Mouse (Mus musculus) midbrain, embryonic 15.5 days (tissue): ENCODE results near the gene Yipf2. TPM values are rescaled to one million over a fixed set of nuclear protein-coding genes. Genes with fewer than 3 reads are reported as not detected.

ENCODE experiments used
- ATAC-seq: fragments of 200-750 bp; cut with Nextera tagmentation; replicated peaks from 2 replicates; pipeline ENCODE4 v1.8.0; 2017; ENCODE audit warnings: moderate TSS enrichment
- H3K27ac ChIP-seq: fragments of 300-500 bp; sonication (generic); 2 replicates; pipeline ENCODE4 v1.5.1; 2015; ENCODE audit warnings: mild to moderate bottlenecking, inconsistent platforms
- H3K27me3 ChIP-seq: fragments of 300-500 bp; sonication (generic); replicated peaks from 2 replicates; pipeline ENCODE4 v1.6.1; 2015; ENCODE audit warnings: inconsistent platforms
- H3K36me3 ChIP-seq: fragments of 300-500 bp; sonication (generic); replicated peaks from 2 replicates; pipeline ENCODE4 v1.6.1; 2015; ENCODE audit warnings: inconsistent platforms
- H3K4me1 ChIP-seq: fragments of 300-500 bp; sonication (generic); 2 replicates; pipeline ENCODE4 v1.6.1; 2015; ENCODE audit warnings: inconsistent platforms
- H3K4me2 ChIP-seq: fragments of 300-500 bp; sonication (generic); 2 replicates; pipeline ENCODE4 v1.6.1; 2015; ENCODE audit warnings: inconsistent platforms, mild to moderate bottlenecking, moderate library complexity
- H3K4me3 ChIP-seq: fragments of 300-500 bp; sonication (generic); 2 replicates; pipeline ENCODE4 v1.5.1; 2015; ENCODE audit warnings: mild to moderate bottlenecking, inconsistent platforms
- H3K9ac ChIP-seq: fragments of 300-500 bp; sonication (generic); 2 replicates; pipeline ENCODE4 v1.6.1; 2015; ENCODE audit warnings: mild to moderate bottlenecking, inconsistent platforms
- H3K9me3 ChIP-seq: fragments of 300-500 bp; sonication (generic); 2 replicates; pipeline ENCODE4 v1.6.1; 2016; ENCODE audit warnings: inconsistent platforms
- whole genome bisulfite sequencing: fragments of 180-500 bp; shearing (Covaris S2); methylation state at CpG from one replicate; pipeline ENCODE4 v1.1.7; 2015; ENCODE audit warnings: mixed read lengths; 5-methylcytosine and 5-hydroxymethylcytosine counted together
- polyA plus RNA-seq: library from polyadenylated mRNA; unstranded; fragments of >200 nt; fragmentation: Nextera tagmentation; extraction: Ambion mirVana; gene quantifications from 2 replicates; pipeline ENCODE4 v1.2.1, GENCODE M21; 2015

The Yipf2 gene
- polyA plus RNA-seq, 1 experiment from 2014 or later, result 27.0 TPM

DNA sequence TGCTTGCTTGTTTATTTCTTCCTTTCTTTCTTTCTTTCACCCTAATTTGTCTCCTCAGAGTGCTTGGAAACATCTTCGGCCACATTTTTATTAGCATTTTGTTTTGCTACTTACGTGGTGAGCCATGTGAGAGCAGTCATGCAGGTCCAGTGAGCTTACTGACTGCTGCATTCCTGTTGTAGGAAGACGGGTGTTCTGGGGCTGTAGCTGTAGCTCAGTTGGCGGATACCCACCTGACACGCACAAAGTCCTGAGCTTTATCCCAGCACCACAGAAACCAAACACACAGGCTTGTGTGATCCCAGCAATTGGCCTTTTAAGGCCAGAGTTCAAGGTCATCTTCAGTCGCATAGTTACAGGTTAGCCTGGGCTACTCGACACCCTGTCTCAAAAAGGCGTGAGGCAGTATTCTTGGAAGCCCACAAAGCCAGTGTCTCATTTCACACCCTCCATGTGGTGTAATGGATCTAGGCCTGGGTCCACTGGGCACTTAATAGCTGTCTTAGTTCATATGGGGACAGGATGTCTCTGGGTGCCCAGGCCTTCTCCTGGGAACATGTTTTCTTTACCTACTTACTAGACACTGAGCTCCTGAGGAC is 23.9 kb downstream of the Yipf2 start:
- ATAC-seq, result no peak
- no peak overlapping the region for H3K9ac ChIP-seq
- H3K27ac ChIP-seq, result no peak overlapping the region
- H3K4me3 ChIP-seq, result no peak overlapping the region
- H3K4me2 ChIP-seq, result no peak overlapping the region
- H3K9me3 ChIP-seq, result no peaks in the 10 kb centered on the region
- no peaks in the 10 kb centered on the region for H3K27me3 ChIP-seq
- WGBS, result 93% methylated on average over 8 of the region's 8 CpGs
- H3K4me1 ChIP-seq, result no peaks in the 10 kb centered on the region
- H3K36me3 ChIP-seq, result peaks cover 29% of the 10 kb centered on the region

DNA sequence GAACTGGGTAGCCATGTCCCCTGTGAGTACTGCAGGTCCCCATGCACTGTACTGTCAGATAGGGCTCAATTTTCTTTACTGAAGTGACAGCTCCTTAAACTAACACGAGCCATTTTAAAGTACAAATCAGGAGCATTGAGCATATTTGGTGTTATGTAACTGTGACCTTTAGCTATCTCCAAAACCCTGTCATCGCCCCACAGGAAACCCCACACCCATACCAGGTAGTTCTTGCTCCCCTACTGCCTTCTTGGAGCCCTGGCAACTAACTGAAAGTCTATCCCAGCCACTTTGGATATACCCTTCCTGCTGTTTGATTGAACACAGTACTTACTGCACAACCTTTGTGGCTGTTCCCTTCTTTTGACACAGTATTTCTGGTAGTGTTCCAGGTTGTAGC is 25.6 kb downstream of the Yipf2 start:
- Histone ChIP-seq H3K9ac (no peak overlapping the region), H3K4me3 (no peak overlapping the region), H3K27ac (0 out of 2 replicates have a peak overlapping the region, but pooled peaks have one; percentile 8), H3K4me2 (no peak overlapping the region), H3K36me3 (peaks cover 19% of the 10 kb centered on the region; the same call in 1 of the 2 replicates), H3K27me3 (no peaks in the 10 kb centered on the region), H3K4me1 (no peaks in the 10 kb centered on the region), H3K9me3 (no peaks in the 10 kb centered on the region)
- no peak for ATAC-seq
- 91% methylated on average over 2 of the region's 2 CpGs for WGBS

DNA sequence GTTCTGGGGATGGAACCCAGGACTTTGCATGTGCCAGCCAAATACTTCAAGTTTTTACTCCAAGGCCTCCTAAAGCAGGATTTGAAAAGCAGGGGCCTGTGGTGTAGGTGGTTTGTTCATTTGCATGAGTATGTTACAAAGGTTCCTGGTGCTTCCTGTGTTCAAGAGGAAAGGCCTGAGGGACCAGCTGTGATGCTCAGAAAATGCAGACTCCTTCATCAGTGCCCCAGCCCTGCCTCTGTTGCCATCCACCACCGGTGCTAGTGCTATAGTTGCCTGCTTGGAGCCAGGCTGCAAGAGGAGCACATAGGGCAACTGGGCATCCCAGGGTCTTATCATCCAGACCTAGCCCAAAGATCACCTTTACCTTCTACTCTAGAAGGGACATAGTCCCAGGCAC is 26.1 kb downstream of the Yipf2 start:
- Histone ChIP-seq H3K4me2 (no peak overlapping the region), H3K27me3 (no peaks in the 10 kb centered on the region), H3K9ac (no peak overlapping the region), H3K4me3 (no peak overlapping the region), H3K4me1 (no peaks in the 10 kb centered on the region), H3K9me3 (no peaks in the 10 kb centered on the region), H3K36me3 (peaks cover 14% of the 10 kb centered on the region; the same call in 1 of the 2 replicates), H3K27ac (0 out of 2 replicates have a peak overlapping the region, but pooled peaks have one; percentile 8)
- WGBS, result 95% methylated on average over 1 of the region's 1 CpGs
- ATAC-seq, result no peak

DNA sequence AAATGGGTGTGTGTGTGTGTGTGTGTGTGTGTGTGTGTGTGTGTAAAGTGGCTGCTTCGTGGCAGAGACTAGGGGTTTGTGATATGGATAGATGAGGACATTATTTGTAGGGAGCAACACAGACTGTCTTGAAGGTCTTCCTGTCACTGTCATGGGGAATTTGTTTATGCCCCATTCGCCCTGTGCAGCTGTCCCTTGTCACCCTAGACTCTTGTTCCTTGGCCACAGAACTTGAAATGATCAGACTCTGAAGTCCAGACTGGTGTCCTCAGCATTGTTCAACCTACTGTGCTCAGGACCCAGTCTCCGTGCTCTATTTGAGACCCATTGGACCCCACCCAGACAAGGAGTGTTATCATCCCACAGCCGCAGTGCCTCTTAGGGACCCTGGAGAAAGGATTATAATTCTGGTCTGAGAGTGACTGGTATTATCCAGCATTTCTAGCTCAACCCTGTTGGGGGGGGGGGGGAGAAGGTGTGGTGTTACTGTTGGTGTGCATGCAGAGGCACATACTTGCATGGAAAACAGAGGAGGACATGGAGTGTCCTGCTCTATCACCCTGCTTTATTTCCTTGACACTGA is 27.5 kb downstream of the Yipf2 start:
- Histone ChIP-seq H3K4me3 (no peak overlapping the region), H3K27ac (no peak overlapping the region), H3K4me1 (no peaks in the 10 kb centered on the region), H3K36me3 (peaks cover 8% of the 10 kb centered on the region; the same call in 1 of the 2 replicates), H3K9ac (no peak overlapping the region), H3K9me3 (no peaks in the 10 kb centered on the region), H3K4me2 (no peak overlapping the region), H3K27me3 (no peaks in the 10 kb centered on the region)
- 92% methylated on average over 4 of the region's 4 CpGs for WGBS
- no peak for ATAC-seq

DNA sequence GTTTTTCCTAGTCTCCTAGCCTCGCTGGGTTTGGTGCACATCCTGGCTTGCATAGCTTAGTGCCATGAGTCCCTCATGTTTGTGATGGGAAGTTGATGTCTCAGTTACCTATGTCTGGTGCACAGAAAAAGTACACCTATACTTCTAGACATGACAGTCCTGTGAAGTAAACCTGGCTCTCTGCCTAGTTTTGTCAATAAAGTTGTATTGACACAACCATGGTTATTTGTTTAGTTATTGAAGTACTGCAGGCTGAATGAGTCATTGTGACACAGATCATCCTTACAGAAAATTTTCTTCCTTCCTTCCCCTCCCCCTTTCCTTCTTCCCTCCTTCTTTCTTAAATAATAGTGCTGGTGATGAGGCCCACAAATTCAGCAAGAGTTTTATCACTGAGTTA is 28.2 kb downstream of the Yipf2 start:
- Histone ChIP-seq H3K4me2 (no peak overlapping the region), H3K36me3 (peaks cover 2% of the 10 kb centered on the region; the same call in 1 of the 2 replicates), H3K27ac (no peak overlapping the region), H3K27me3 (no peaks in the 10 kb centered on the region), H3K9me3 (no peaks in the 10 kb centered on the region), H3K9ac (no peak overlapping the region), H3K4me1 (no peaks in the 10 kb centered on the region), H3K4me3 (no peak overlapping the region)
- no peak for ATAC-seq
- 75% methylated on average over 1 of the region's 1 CpGs for whole genome bisulfite sequencing

DNA sequence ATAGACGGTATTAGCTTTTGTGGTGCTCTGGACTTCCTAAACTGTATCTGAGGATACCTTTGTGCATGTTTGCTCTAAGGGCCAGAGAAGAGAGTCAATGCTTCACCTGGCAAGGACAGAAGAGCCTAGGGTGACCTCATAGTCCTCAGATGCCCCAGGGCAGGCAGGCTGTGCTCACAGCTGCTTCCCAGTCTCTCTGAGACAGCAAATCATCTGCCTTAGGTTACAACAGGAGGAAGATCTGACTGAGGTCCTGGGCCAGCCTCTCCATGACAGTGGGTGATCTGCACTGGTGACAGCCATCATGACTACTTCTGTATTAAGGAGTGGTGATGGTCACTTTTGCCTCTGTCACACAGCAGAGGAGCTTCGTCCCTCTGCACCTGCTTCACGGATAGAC is 33.5 kb downstream of the Yipf2 start:
- Histone ChIP-seq H3K4me3 (no peak overlapping the region), H3K27me3 (no peaks in the 10 kb centered on the region), H3K4me1 (peaks cover 10% of the 10 kb centered on the region), H3K9me3 (no peaks in the 10 kb centered on the region), H3K36me3 (no peaks in the 10 kb centered on the region), H3K27ac (no peak overlapping the region), H3K4me2 (no peak overlapping the region), H3K9ac (no peak overlapping the region)
- ATAC-seq, result no peak
- 96% methylated on average over 3 of the region's 3 CpGs for WGBS

- no peak for ATAC-seq
- Histone ChIP-seq H3K36me3 (no peaks in the 10 kb centered on the region), H3K4me3 (no peak overlapping the region), H3K27ac (no peak overlapping the region), H3K9ac (no peak overlapping the region), H3K4me2 (no peak overlapping the region), H3K9me3 (no peaks in the 10 kb centered on the region), H3K27me3 (no peaks in the 10 kb centered on the region), H3K4me1 (peaks cover 10% of the 10 kb centered on the region)
- 80% methylated on average over 4 of the region's 4 CpGs for WGBS
Observed at GRCm38 (mm10) chr9:21558366-21558765, 34.3 kb downstream of the Yipf2 start.

GRCm38 (mm10) chr9:21557556-21557955 is 35.1 kb downstream of the Yipf2 start:
- 87% methylated on average over 2 of the region's 2 CpGs for WGBS
- H3K9ac ChIP-seq, result no peak overlapping the region
- no peak for ATAC-seq

GRCm38 (mm10) chr9:21556996-21557395 is 35.6 kb downstream of the Yipf2 start:
- Histone ChIP-seq H3K9ac (no peak overlapping the region), H3K9me3 (no peaks in the 10 kb centered on the region), H3K4me1 (peaks cover 10% of the 10 kb centered on the region), H3K27ac (no peak overlapping the region), H3K4me3 (no peak overlapping the region), H3K4me2 (no peak overlapping the region), H3K27me3 (no peaks in the 10 kb centered on the region), H3K36me3 (no peaks in the 10 kb centered on the region)
- no peak for ATAC-seq
- WGBS, result 90% methylated on average over 2 of the region's 2 CpGs

More at GRCm38 (mm10) chr9:21557556-21557955, 35.1 kb downstream of the Yipf2 start:
- H3K27me3 ChIP-seq, result no peaks in the 10 kb centered on the region
- peaks cover 10% of the 10 kb centered on the region for H3K4me1 ChIP-seq
- no peak overlapping the region for H3K27ac ChIP-seq
- no peak overlapping the region for H3K4me3 ChIP-seq
- H3K4me2 ChIP-seq, result no peak overlapping the region
- no peaks in the 10 kb centered on the region for H3K36me3 ChIP-seq
- no peaks in the 10 kb centered on the region for H3K9me3 ChIP-seq

GRCm38 (mm10) chr9:21555198-21555742 is 37.4 kb downstream of the Yipf2 start:
- no peak overlapping the region for H3K4me2 ChIP-seq
- no peak overlapping the region for H3K9ac ChIP-seq
- H3K9me3 ChIP-seq, result no peaks in the 10 kb centered on the region
- H3K4me1 ChIP-seq, result peaks cover 11% of the 10 kb centered on the region
- no peak overlapping the region for H3K27ac ChIP-seq
- H3K27me3 ChIP-seq, result no peaks in the 10 kb centered on the region
- ATAC-seq, result no peak
- H3K36me3 ChIP-seq, result no peaks in the 10 kb centered on the region
- H3K4me3 ChIP-seq, result no peak overlapping the region
- WGBS, result 86% methylated on average over 6 of the region's 6 CpGs

DNA sequence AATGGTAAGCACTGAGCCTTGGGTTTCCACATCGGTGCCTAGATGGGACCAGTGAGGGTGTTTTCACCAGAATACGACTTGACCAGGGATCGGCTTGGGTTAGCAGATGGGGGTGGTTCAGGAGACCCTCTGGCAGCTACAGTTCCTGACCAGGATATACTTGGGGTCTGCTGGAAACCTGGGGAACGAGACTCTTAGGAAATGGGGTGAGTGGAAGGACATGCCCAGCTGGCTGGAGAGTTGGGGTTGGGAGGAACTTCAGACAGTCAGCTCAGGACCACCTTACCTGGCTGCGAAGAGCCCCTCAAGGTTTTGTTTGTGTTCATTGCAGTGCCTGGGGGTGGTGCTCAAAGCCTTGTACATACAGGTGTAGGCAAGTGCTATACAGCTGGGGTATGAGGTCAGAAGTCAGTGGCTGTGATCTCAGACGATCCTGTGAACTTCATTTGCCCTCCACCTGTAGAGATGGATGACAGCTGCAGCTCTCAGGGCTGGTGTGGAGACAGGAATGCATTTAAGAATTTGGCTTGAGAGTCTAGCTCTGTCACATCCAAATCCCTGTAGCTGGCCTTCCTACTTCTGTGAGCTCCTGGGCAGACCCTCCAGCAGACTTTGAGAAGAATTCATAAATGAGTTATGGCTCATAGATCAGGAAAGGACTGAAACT is 38.9 kb downstream of the Yipf2 start:
- Histone ChIP-seq H3K27me3 (no peaks in the 10 kb centered on the region), H3K9ac (no peak overlapping the region), H3K4me2 (no peak overlapping the region), H3K36me3 (no peaks in the 10 kb centered on the region), H3K4me3 (no peak overlapping the region), H3K4me1 (peaks cover 21% of the 10 kb centered on the region), H3K9me3 (no peaks in the 10 kb centered on the region), H3K27ac (no peak overlapping the region)
- WGBS, result 91% methylated on average over 6 of the region's 6 CpGs
- no peak for ATAC-seq

GRCm38 (mm10) chr9:21551049-21551448 is 41.6 kb downstream of the Yipf2 start:
- ATAC-seq, result no peak
- no peaks in the 10 kb centered on the region for H3K27me3 ChIP-seq

More at GRCm38 (mm10) chr9:21551049-21551448, 41.6 kb downstream of the Yipf2 start:
- Histone ChIP-seq H3K4me1 (peaks cover 20% of the 10 kb centered on the region), H3K4me3 (no peak overlapping the region), H3K27ac (no peak overlapping the region), H3K9me3 (no peaks in the 10 kb centered on the region), H3K4me2 (no peak overlapping the region), H3K36me3 (no peaks in the 10 kb centered on the region), H3K9ac (no peak overlapping the region)
- 93% methylated on average over 2 of the region's 2 CpGs for WGBS
